Mouse (Mus musculus) kidney, adult 2 months (tissue): ENCODE measurements around the gene Rpl23. TPM values are rescaled to one million over a fixed set of nuclear protein-coding genes. Genes with fewer than 3 reads are reported as not detected.

Experiments
- DNase-seq: peaks from one replicate; pipeline ENCODE4 v3.0.0; 2021
- H3K27ac ChIP-seq: fragments of 200-500 bp; 2 replicates; pipeline ENCODE4 v1.5.1; 2012; ENCODE audit warnings: low read depth, low read length, control low read depth, inconsistent platforms; ENCODE audit not compliant: insufficient read depth
- H3K27me3 ChIP-seq: fragments of 200-500 bp; replicated peaks from 2 replicates; pipeline ENCODE4 v1.6.1; 2012; ENCODE audit warnings: mild to moderate bottlenecking, moderate library complexity, low read length, inconsistent platforms; ENCODE audit not compliant: control insufficient read depth, insufficient read depth
- H3K36me3 ChIP-seq: fragments of 200-500 bp; 2 replicates; pipeline ENCODE4 v1.6.1; 2012; ENCODE audit warnings: mild to moderate bottlenecking, moderate library complexity, low read length, inconsistent platforms; ENCODE audit not compliant: control insufficient read depth, insufficient read depth
- H3K4me1 ChIP-seq: fragments of 200-500 bp; 2 replicates; pipeline ENCODE4 v1.6.1; 2011; ENCODE audit warnings: low read length; ENCODE audit not compliant: control insufficient read depth, insufficient read depth
- H3K4me3 ChIP-seq: fragments of 200-500 bp; 2 replicates; pipeline ENCODE4 v1.5.1; 2011; ENCODE audit warnings: mild to moderate bottlenecking, low read depth, low read length, control low read depth; ENCODE audit not compliant: insufficient read depth
- CTCF ChIP-seq: fragments of 200-500 bp; conservative IDR thresholded peaks from 2 replicates; pipeline ENCODE4 v1.5.1; 2011; ENCODE audit warnings: low read depth, mild to moderate bottlenecking, control low read depth, low read length, moderate library complexity, mixed read lengths; ENCODE audit not compliant: insufficient read depth, insufficient read length
- POLR2A ChIP-seq: fragments of 200-500 bp; IDR thresholded peaks from one replicate; pipeline ENCODE4 v1.6.1; 2011; ENCODE audit warnings: low read depth, low read length, control low read depth
- WGBS: fragments of 180-500 bp; shearing (Covaris S2); methylation state at CpG from one replicate; pipeline ENCODE4 v1.1.7; 2018; 5-methylcytosine and 5-hydroxymethylcytosine counted together
- polyA plus RNA-seq: library from polyadenylated mRNA; depleted of rRNA; stranded (reverse); fragments of >200 nt; gene quantifications from 2 replicates; pipeline ENCODE4 v1.2.3, GENCODE M21; 2012

The Rpl23 gene
- polyA plus RNA-seq, 1 experiment = 181 TPM

DNA sequence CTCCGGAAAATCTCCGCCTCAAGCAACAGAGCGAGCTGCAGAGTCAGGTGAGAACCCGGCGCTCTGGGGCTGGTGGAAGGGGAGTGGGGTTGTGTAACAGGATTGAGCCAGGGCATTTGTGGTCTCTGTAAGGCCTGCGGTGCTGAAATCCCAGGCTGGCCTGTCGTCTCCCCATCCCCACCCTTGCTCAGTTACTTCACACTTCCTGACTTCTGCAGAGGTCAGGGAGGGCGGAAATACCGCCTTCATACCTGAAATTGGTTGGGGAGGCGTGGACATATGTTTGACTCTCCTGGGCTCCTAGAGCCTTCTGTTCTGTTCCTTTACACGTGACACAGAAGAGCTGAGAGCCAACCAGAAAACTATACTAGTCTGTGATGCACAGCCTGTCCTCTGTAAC, 33.5 kb upstream of the Rpl23 start:
- Histone ChIP-seq H3K27me3 (no peaks in the 10 kb centered on the region), H3K4me3 (no peak overlapping the region), H3K27ac (peak overlapping the region; percentile 36; the same call in 1 of the 2 replicates), H3K4me1 (peaks cover 79% of the 10 kb centered on the region), H3K36me3 (no peaks in the 10 kb centered on the region; the same call in 1 of the 2 replicates)
- TF ChIP-seq CTCF = no peak
- no peak for TF ChIP-seq POLR2A
- 74% methylated on average over 11 of the region's 11 CpGs for WGBS
- no peak for DNase-seq

DNA sequence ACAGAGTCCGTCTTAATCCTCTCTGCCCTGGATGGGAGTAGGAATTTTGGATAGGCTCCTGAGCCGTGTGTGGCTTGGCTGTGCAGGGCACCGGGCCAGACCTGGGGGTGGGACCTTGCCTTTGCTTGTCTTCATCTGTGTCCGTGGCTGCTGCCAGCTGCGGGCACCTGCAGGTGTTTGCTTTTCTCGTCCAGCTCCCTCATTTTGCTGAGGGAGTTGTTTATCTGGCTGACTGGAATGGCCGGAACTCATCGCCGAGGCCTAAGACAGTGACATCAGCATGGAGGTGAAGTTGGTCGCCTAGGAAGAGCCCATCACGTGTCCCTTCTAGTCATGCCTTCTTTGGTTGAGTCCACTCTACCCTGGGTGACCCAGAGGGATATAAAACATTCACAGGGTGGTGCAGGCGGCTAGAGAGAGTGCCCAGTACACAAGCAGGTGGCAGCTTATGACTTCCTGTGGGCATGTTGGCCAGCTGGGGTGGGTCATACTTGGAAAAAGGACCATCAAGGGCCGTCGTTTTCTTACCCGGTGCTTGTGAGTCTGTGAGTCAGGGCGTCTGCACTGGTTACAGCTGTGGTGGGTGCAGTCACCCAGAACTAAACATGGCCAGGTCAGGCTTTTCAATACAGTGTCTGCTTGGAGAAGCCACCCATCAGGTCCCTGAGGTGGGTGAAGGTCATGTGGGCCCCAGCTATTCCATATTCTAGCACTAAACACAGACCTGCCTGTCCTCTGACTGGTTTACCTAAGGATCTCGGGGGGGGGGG, 31.7 kb upstream of the Rpl23 start:
- no peak for TF ChIP-seq POLR2A
- no peak for TF ChIP-seq CTCF
- 24% methylated on average over 17 of the region's 17 CpGs for WGBS
- no peak overlapping the region for H3K4me3 ChIP-seq
- H3K27ac ChIP-seq = peak overlapping the region; percentile 28
- DNase-seq = peak; percentile 90
- H3K36me3 ChIP-seq = no peaks in the 10 kb centered on the region; the same call in 1 of the 2 replicates
- H3K4me1 ChIP-seq = peaks cover 86% of the 10 kb centered on the region
- no peaks in the 10 kb centered on the region for H3K27me3 ChIP-seq

GRCm38 (mm10) chr11:97813085-97813484, 30.8 kb upstream of the Rpl23 start:
- no peak for DNase-seq
- peak overlapping the region; percentile 28 for H3K27ac ChIP-seq
- TF ChIP-seq CTCF (no peak), POLR2A (no peak)
- H3K36me3 ChIP-seq = no peaks in the 10 kb centered on the region; the same call in 1 of the 2 replicates
- no peak overlapping the region for H3K4me3 ChIP-seq
- peaks cover 89% of the 10 kb centered on the region for H3K4me1 ChIP-seq
- 17% methylated on average over 7 of the region's 7 CpGs for WGBS
- H3K27me3 ChIP-seq = no peaks in the 10 kb centered on the region

DNA sequence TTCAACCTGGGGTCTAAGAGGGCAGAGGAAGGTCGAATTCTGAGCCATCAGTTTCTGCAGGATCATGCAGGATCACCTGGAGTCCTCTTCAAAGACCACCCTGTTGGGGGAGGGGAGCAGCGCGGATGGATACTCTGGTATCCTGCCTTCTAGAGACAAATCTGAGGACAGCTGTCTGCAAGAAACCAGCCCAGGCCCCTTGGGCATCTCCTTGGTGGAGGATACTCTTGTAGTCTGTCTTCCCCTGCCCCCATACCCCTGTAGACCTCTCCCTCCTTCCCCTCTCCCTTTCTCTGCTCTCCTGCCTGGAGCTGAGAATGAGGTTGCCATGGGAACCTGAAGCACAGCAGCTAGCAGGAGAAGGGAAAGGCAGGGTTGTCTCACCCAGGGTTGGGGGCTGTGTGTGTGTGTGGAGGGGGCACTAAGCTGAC, 30.3 kb upstream of the Rpl23 start:
- DNase-seq = peak; percentile 20
- peaks cover 90% of the 10 kb centered on the region for H3K4me1 ChIP-seq
- H3K4me3 ChIP-seq = no peak overlapping the region
- H3K27ac ChIP-seq = peak overlapping the region; percentile 28
- no peaks in the 10 kb centered on the region for H3K27me3 ChIP-seq
- 49% methylated on average over 3 of the region's 3 CpGs for WGBS
- no peaks in the 10 kb centered on the region; the same call in 1 of the 2 replicates for H3K36me3 ChIP-seq
- no peak for TF ChIP-seq POLR2A
- TF ChIP-seq CTCF = no peak

DNA sequence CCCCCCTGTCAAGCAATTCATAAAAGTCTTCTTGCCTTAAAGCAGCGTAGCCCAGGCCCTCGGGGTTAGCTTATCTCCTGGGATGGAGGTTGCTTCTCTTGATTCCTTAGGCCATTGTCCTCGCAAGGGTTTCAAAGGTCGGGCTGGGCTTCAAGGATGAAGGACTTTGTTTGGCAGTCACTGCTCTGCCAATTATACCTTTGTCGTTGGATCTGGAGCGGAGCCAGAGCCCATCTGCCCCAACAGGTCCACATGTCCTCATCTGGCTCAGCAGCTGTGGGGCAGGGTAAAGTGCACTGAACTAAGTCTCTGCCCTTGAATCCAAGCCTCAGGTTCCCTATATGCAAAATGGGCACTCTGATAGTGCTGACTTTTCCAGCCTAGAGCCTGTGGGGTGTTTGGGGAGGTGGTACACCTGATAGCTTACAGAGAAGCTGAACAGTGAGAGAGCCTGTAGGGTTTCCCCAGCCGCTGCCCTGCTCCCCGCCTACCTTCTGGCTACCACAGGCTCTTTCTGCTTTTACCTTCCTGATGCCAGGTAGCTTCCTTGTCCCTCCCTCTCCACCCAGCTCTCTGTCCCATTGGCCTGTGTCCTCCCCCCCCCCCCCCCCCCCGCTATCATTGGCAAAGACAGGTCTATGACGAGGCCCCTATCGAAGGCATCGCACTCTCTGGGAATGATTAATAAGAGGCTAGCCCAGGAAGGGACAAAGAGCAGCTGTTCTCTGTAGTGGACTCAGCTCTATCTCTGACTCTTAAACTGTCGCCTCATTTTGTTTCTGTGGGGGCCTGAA, 29.5 kb upstream of the Rpl23 start:
- 24% methylated on average over 13 of the region's 13 CpGs for WGBS
- Histone ChIP-seq H3K27me3 (no peaks in the 10 kb centered on the region), H3K4me1 (peaks cover 89% of the 10 kb centered on the region), H3K27ac (peak overlapping the region; percentile 85), H3K4me3 (no peak overlapping the region), H3K36me3 (no peaks in the 10 kb centered on the region; the same call in 1 of the 2 replicates)
- TF ChIP-seq CTCF = no peak
- TF ChIP-seq POLR2A = no peak
- peak; percentile 95 for DNase-seq

GRCm38 (mm10) chr11:97810970-97811369, 28.7 kb upstream of the Rpl23 start:
- WGBS = 30% methylated on average over 3 of the region's 3 CpGs
- Histone ChIP-seq H3K4me3 (no peak overlapping the region), H3K4me1 (peaks cover 87% of the 10 kb centered on the region), H3K36me3 (no peaks in the 10 kb centered on the region; the same call in 1 of the 2 replicates), H3K27me3 (no peaks in the 10 kb centered on the region), H3K27ac (peak overlapping the region; percentile 57; the same call in 1 of the 2 replicates)
- TF ChIP-seq CTCF (no peak), POLR2A (no peak)
- DNase-seq = peak; percentile 17

DNA sequence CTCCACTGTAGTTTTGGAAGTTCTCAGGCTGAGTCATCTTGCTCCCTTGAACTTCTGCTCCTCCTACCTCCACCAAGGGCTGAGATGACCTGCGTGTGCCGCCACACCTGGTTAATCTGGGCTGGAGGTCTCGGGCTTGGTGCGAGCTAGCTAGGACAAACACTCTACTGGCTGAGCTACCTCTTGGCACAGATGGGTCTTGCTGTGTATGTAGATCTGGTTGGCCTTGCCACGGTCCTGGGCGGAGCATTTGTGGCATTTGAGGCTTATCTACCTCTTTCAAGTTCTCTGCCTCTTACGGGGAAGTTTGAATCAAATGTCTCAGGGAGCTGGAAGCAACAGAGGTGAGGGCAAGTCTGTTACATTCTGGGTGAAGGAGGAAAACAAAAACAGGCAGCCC, 28.1 kb upstream of the Rpl23 start:
- Histone ChIP-seq H3K27ac (peak overlapping the region; percentile 53; the same call in 1 of the 2 replicates), H3K27me3 (no peaks in the 10 kb centered on the region), H3K4me1 (peaks cover 86% of the 10 kb centered on the region), H3K36me3 (no peaks in the 10 kb centered on the region; the same call in 1 of the 2 replicates), H3K4me3 (no peak overlapping the region)
- DNase-seq = peak; percentile 69
- 27% methylated on average over 7 of the region's 7 CpGs for WGBS
- TF ChIP-seq CTCF (no peak), POLR2A (no peak)
